Mouse (Mus musculus): Measurements from ENCODE around the gene Elf3. TPM values are rescaled to one million over a fixed set of nuclear protein-coding genes. Genes with fewer than 3 reads are reported as not detected.
"Not testable (repeated sequence)": the region's sequence is repeated elsewhere in the genome, so short reads cannot be mapped to it uniquely, and the experiment has no call there.

The Elf3 gene
- total and polyA plus RNA-seq, 3 experiments = 14.6 to 52.1 (median 28.6) TPM

- Histone ChIP-seq H3K79me2 (replicated peaks; ENCODE audit: control insufficient read depth, extremely low read depth, insufficient read depth, poor library complexity, severe bottlenecking) (no peaks in the 10 kb centered on the region), H3K4me2 (ENCODE audit: insufficient read depth, low read depth, poor library complexity, severe bottlenecking) (peak overlapping the region; percentile 19), H3K27ac (ENCODE audit: insufficient read depth, low read depth) (no peak overlapping the region), H3K4me1 (ENCODE audit: control insufficient read depth in 1 of 2, insufficient read depth in 2 of 2) (peaks cover 4 to 18% of the 10 kb centered on the region in 2 experiments), H3K9me3 (replicated peaks; ENCODE audit: low read length) (no peaks in the 10 kb centered on the region), H3K9ac (ENCODE audit: insufficient read depth, low read depth) (no peak overlapping the region), H3K36me3 (replicated peaks in 1 of 2; ENCODE audit: control insufficient read depth in 1 of 2, insufficient read depth in 1 of 2, low read length in 1 of 2) (peaks cover 6 to 21% of the 10 kb centered on the region in 2 experiments), H3K27me3 (replicated peaks) (no peaks in the 10 kb centered on the region), H3K4me3 (replicated peaks in 1 of 3; ENCODE audit: low read depth in 2 of 3, low read length in 2 of 3, poor library complexity in 1 of 3) (peak overlapping the region in 1 of 3 experiments; percentile 19)
- in situ Hi-C loops (cut with MboI; ENCODE audit: low pct_ligation_motif_present, low pct_unique_long_range_greater_than_20kb, low sequenced_read_pairs) (no loop called here), dilution Hi-C loops (cut with MboI; ENCODE audit: extremely low pct_ligation_motif_present, extremely low pct_unique_long_range_greater_than_20kb, low sequenced_read_pairs) (no loop called here)
- DNase-seq (ENCODE audit: extremely low read depth) = peak; percentile 16
- TF ChIP-seq SMC3 (IDR thresholded peaks at IDR 0.05; ENCODE audit: low read depth, low read length) (no peak), USF1 (IDR thresholded peaks at IDR 0.05; ENCODE audit: low read depth, low read length) (0 out of 2 replicates have a peak, but pooled peaks have one; percentile 2), ZC3H11A (IDR thresholded peaks at IDR 0.05; ENCODE audit: low read depth, low read length) (no peak), PAX5 (IDR thresholded peaks at IDR 0.05; ENCODE audit: low read length) (no peak), POLR2A (IDR thresholded peaks at IDR 0.05; ENCODE audit: low read depth, low read length) (no peak), BHLHE40 (IDR thresholded peaks at IDR 0.05; ENCODE audit: low read depth, low read length) (peak; percentile 49; the same call in 1 of the 2 replicates), HCFC1 (IDR thresholded peaks at IDR 0.05; ENCODE audit: low read depth, low read length) (peak; percentile 76), MAZ (IDR thresholded peaks at IDR 0.05; ENCODE audit: low read depth, low read length) (no peak)
Measured at GRCm38 (mm10) chr1:135248434-135248850, 9.9 kb downstream of the Elf3 start.

- in situ Hi-C loops (cut with MboI; ENCODE audit: low pct_ligation_motif_present, low pct_unique_long_range_greater_than_20kb, low sequenced_read_pairs) (no loop called here), dilution Hi-C loops (cut with MboI; ENCODE audit: extremely low pct_ligation_motif_present, extremely low pct_unique_long_range_greater_than_20kb, low sequenced_read_pairs) (no loop called here)
- DNase-seq (ENCODE audit: extremely low read depth) = no peak
- H3K4me2 ChIP-seq (ENCODE audit: insufficient read depth, low read depth, poor library complexity, severe bottlenecking) = no peak overlapping the region
- H3K27me3 ChIP-seq (replicated peaks) = no peaks in the 10 kb centered on the region
- no peak overlapping the region for H3K4me3 ChIP-seq (replicated peaks in 1 of 3; ENCODE audit: low read depth in 2 of 3, low read length in 2 of 3, poor library complexity in 1 of 3)
- H3K9ac ChIP-seq (ENCODE audit: insufficient read depth, low read depth) = no peak overlapping the region
- H3K27ac ChIP-seq (ENCODE audit: insufficient read depth, low read depth) = no peak overlapping the region
- H3K36me3 ChIP-seq (replicated peaks in 1 of 2; ENCODE audit: control insufficient read depth in 1 of 2, insufficient read depth in 1 of 2, low read length in 1 of 2) = no peaks in the 10 kb centered on the region
- no peaks in the 10 kb centered on the region for H3K79me2 ChIP-seq (replicated peaks; ENCODE audit: control insufficient read depth, extremely low read depth, insufficient read depth, poor library complexity, severe bottlenecking)
- no peak for TF ChIP-seq E2F4 (IDR thresholded peaks at IDR 0.05; ENCODE audit: insufficient replicate concordance, low read depth, low read length)
- no peak for TF ChIP-seq UBTF (IDR thresholded peaks at IDR 0.05; ENCODE audit: low read depth, low read length)
- no peak for TF ChIP-seq TCF12 (IDR thresholded peaks at IDR 0.05; ENCODE audit: low read depth, low read length)
- no peak for TF ChIP-seq POLR2AphosphoS2 (IDR thresholded peaks at IDR 0.05; ENCODE audit: low read depth, low read length)
- TF ChIP-seq RCOR1 (conservative IDR thresholded peaks at IDR 0.05; ENCODE audit: low read depth, low read length) = no peak
- no peaks in the 10 kb centered on the region for H3K9me3 ChIP-seq (replicated peaks; ENCODE audit: low read length)
- peaks cover 4 to 14% of the 10 kb centered on the region in 2 experiments for H3K4me1 ChIP-seq (ENCODE audit: control insufficient read depth in 1 of 2, insufficient read depth in 2 of 2)
Measured at GRCm38 (mm10) chr1:135244014-135244413, 14.4 kb downstream of the Elf3 start.

- H3K9me3 ChIP-seq (replicated peaks; ENCODE audit: low read length); DNase-seq (ENCODE audit: extremely low read depth); dilution Hi-C loops (cut with MboI; ENCODE audit: extremely low pct_ligation_motif_present, extremely low pct_unique_long_range_greater_than_20kb, low sequenced_read_pairs); in situ Hi-C loops (cut with MboI; ENCODE audit: low pct_ligation_motif_present, low pct_unique_long_range_greater_than_20kb, low sequenced_read_pairs); H3K4me2 ChIP-seq (ENCODE audit: insufficient read depth, low read depth, poor library complexity, severe bottlenecking); H3K27me3 ChIP-seq (replicated peaks); H3K27ac ChIP-seq (ENCODE audit: insufficient read depth, low read depth); H3K36me3 ChIP-seq (replicated peaks in 1 of 2; ENCODE audit: control insufficient read depth in 1 of 2, insufficient read depth in 1 of 2, low read length in 1 of 2); H3K4me3 ChIP-seq (replicated peaks in 1 of 3; ENCODE audit: low read depth in 2 of 3, low read length in 2 of 3, poor library complexity in 1 of 3); H3K9ac ChIP-seq (ENCODE audit: insufficient read depth, low read depth); H3K79me2 ChIP-seq (replicated peaks; ENCODE audit: control insufficient read depth, extremely low read depth, insufficient read depth, poor library complexity, severe bottlenecking): not testable (repeated sequence)
- peaks cover 8 to 12% of the 10 kb centered on the region in 2 experiments; a peak in 3 of 4 replicates for H3K4me1 ChIP-seq (ENCODE audit: control insufficient read depth in 1 of 2, insufficient read depth in 2 of 2)
- TF ChIP-seq TBP (conservative IDR thresholded peaks at IDR 0.05; ENCODE audit: low read depth, low read length) = peak; percentile 49; the same call in 1 of the 2 replicates
Measured at GRCm38 (mm10) chr1:135240206-135240605, 18.2 kb downstream of the Elf3 start.

All from CH12.LX (cell line).